Mouse (Mus musculus): ENCODE data around the gene Gm20388. TPM values are rescaled to one million over a fixed set of nuclear protein-coding genes. Genes with fewer than 3 reads are reported as not detected.
A peak's percentile ranks its signal among the peaks of the same experiment; 100 is the strongest.

Gm20388 gene
- polyA plus RNA-seq, 1 experiment = 18.7 TPM

DNA sequence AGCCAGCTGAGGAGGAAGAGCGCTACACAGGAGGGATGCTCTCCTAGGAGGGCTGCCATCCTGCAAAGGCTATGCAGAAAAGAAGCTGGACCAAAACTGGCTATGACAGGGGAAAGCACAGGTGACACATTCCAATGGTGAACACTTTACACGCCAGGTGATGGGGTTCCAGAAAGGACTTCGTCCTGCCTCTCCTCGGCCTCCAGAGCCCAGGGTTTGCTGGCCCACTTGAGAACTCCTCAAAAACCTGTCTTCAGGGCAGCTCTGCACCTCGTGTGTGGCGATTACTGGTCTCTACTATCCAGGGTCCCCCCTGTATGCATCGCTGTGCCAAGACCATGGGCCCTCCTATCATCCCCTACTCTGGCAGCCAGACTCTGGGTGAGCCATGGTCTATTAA is 777.9 kb downstream of the Gm20388 start:
- DNase-seq = no peak
- Histone ChIP-seq H3K4me1 (ENCODE audit: control insufficient read depth, insufficient read depth, low read length) (no peaks in the 10 kb centered on the region), H3K4me3 (replicated peaks; ENCODE audit: insufficient read depth, low read depth, low read length) (no peak overlapping the region), H3K27me3 (ENCODE audit: control insufficient read depth, insufficient read depth, low read length) (no peaks in the 10 kb centered on the region), H3K27ac (ENCODE audit: insufficient read depth, low read length) (no peak overlapping the region)
- TF ChIP-seq POLR2A (IDR thresholded peaks at IDR 0.05; ENCODE audit: borderline replicate concordance, insufficient read depth, low read length) = no peak
- TF ChIP-seq CTCF (IDR thresholded peaks at IDR 0.05; ENCODE audit: borderline replicate concordance, insufficient read depth, low read depth, low read length) = no peak
- WGBS = 80% methylated on average over 7 of the region's 7 CpGs

DNA sequence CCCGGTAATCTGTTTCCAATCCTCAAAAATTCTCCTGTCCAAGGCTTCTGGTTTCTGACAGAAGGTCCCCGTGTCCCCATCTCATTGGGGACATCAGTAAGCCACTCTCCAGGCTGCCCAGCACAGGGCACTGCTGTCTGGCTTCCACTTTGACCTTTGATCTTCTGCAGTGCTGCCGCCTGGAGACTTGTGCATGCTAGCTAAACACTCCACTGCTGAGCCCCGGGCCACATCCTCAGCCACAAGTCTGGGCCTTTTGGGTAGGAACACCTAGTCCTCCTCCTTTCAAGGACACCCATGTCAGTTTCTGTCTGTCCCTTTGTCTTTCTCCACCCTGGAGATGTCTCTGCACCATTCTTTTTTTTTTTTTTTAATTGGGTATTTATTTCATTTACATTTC is 782.3 kb downstream of the Gm20388 start:
- no peak for DNase-seq
- Histone ChIP-seq H3K27me3 (ENCODE audit: control insufficient read depth, insufficient read depth, low read length) (no peaks in the 10 kb centered on the region), H3K4me1 (ENCODE audit: control insufficient read depth, insufficient read depth, low read length) (no peaks in the 10 kb centered on the region), H3K4me3 (replicated peaks; ENCODE audit: insufficient read depth, low read depth, low read length) (no peak overlapping the region), H3K27ac (ENCODE audit: insufficient read depth, low read length) (no peak overlapping the region)
- 85% methylated on average over 4 of the region's 4 CpGs for WGBS
- no peak for TF ChIP-seq CTCF (IDR thresholded peaks at IDR 0.05; ENCODE audit: borderline replicate concordance, insufficient read depth, low read depth, low read length)
- TF ChIP-seq POLR2A (IDR thresholded peaks at IDR 0.05; ENCODE audit: borderline replicate concordance, insufficient read depth, low read length) = no peak

DNA sequence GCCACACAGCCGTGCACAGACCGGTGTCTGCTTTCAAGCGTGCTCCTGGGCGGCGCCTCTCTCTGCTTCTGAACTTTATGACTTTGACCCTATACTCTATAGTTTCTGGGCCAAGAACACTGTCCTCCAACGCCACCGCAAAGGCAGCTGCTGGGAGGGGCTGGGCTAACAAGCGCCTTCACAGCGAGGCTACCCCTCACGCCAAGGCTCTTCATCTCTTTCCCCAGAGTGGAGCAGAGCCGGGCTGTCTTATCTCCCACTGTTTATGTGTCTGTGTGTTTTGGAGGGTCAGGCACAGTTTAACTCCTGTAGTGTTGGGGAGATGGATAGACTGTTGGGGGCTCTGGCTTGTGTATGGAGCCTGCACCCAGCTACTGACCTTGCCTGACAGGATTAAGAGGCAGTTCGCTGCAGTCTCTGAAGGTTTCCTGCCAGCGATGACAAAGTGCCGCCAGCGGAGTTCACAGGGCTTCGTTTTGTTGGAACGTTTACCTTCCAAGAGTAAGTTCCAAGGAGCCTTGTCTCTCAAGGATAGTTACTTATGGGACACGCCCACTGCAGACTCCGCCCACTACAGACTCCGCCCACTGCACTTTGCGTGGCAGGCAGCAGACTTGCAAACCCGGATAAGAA is 783.3 kb downstream of the Gm20388 start:
- no peak for TF ChIP-seq POLR2A (IDR thresholded peaks at IDR 0.05; ENCODE audit: borderline replicate concordance, insufficient read depth, low read length)
- no peak for TF ChIP-seq CTCF (IDR thresholded peaks at IDR 0.05; ENCODE audit: borderline replicate concordance, insufficient read depth, low read depth, low read length)
- DNase-seq = no peak
- H3K4me3 ChIP-seq (replicated peaks; ENCODE audit: insufficient read depth, low read depth, low read length) = no peak overlapping the region
- no peaks in the 10 kb centered on the region for H3K4me1 ChIP-seq (ENCODE audit: control insufficient read depth, insufficient read depth, low read length)
- no peaks in the 10 kb centered on the region for H3K27me3 ChIP-seq (ENCODE audit: control insufficient read depth, insufficient read depth, low read length)
- WGBS = 43% methylated on average over 22 of the region's 22 CpGs
- no peak overlapping the region for H3K27ac ChIP-seq (ENCODE audit: insufficient read depth, low read length)

DNA sequence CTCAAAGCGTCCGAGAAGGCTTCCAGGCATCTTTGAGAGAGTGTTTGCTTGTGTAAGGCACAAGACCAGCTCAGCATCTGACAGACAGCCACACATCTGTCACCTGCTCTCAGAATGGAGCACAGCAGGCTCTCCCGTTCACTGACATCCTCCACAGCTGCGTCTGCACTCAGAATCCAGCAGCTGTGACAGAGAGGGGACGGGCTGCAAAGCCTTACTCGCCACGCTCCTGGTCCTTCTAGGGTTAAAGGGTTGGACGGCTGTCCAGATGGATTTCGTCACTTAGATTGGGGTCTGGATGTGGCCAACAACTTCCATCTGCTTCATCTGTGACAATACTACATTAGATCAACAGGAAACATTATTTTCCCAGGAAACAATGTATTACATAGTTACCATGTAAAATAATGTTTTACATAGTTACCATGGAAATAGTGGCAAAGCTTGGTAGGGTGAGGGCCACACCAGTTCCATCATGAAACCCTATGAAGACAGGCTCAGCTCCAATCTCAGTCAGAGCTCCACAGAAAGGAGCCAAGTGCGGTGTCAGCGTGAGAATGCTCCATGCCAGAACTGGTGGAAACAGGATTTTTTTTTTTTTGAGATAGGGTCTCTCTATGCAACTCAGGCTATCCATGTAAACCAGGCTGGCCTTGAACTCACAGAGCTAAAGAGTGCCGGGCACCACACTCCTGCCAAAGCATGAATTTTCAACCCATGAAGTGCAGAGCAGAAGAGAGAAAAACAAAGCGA is 785.9 kb downstream of the Gm20388 start:
- no peak overlapping the region for H3K4me3 ChIP-seq (replicated peaks; ENCODE audit: insufficient read depth, low read depth, low read length)
- H3K27ac ChIP-seq (ENCODE audit: insufficient read depth, low read length) = no peak overlapping the region
- TF ChIP-seq CTCF (IDR thresholded peaks at IDR 0.05; ENCODE audit: borderline replicate concordance, insufficient read depth, low read depth, low read length) (no peak), POLR2A (IDR thresholded peaks at IDR 0.05; ENCODE audit: borderline replicate concordance, insufficient read depth, low read length) (no peak)
- WGBS = 32% methylated on average over 13 of the region's 13 CpGs
- no peak for DNase-seq
- H3K27me3 ChIP-seq (ENCODE audit: control insufficient read depth, insufficient read depth, low read length) = no peaks in the 10 kb centered on the region
- H3K4me1 ChIP-seq (ENCODE audit: control insufficient read depth, insufficient read depth, low read length) = no peaks in the 10 kb centered on the region

DNA sequence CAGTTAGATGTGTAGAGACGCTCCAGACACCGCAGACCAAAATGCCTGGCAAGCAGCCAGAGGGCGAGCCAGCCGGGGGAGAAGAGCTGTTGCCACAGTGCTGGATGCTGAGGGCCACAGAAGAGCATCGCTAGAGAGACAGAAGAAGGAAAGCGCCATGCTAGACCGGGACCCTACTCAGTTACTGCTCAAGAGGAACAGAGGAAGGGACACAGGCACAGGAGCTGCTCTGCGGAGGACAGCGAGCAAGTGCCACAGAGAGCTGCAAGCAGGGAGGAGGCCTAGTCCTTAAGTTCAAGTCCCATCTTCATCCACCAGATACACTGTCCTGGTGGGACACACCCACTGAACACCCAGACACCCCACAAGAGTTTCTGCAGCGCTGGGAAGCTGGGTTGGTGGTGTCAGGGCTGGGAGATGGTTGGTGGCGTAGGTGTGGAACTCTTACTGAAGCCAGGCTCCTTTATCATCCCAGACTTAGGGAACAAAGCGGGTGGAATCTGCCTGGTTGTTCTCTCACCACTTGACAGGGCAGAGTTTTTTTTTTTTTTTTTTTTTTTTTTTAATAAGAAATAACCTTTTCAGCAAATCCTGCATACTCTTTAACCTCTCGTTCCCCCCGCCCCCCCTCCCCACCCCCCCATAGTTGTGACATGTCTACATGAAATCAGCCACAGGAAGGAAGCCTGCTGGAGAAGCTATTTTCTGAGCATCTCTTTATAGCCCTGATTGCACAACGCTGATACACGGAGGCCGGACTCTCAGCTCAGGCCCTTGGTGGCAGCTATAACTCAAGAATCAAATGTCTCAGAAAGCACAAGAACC is 786.7 kb downstream of the Gm20388 start:
- Histone ChIP-seq H3K27me3 (ENCODE audit: control insufficient read depth, insufficient read depth, low read length) (no peaks in the 10 kb centered on the region), H3K4me3 (replicated peaks; ENCODE audit: insufficient read depth, low read depth, low read length) (no peak overlapping the region), H3K4me1 (ENCODE audit: control insufficient read depth, insufficient read depth, low read length) (no peaks in the 10 kb centered on the region; the same call in 1 of the 2 replicates), H3K27ac (ENCODE audit: insufficient read depth, low read length) (no peak overlapping the region)
- DNase-seq = peak in 1 of 2 experiments; percentile 22
- 54% methylated on average over 17 of the region's 17 CpGs for WGBS
- TF ChIP-seq CTCF (IDR thresholded peaks at IDR 0.05; ENCODE audit: borderline replicate concordance, insufficient read depth, low read depth, low read length) = no peak
- no peak for TF ChIP-seq POLR2A (IDR thresholded peaks at IDR 0.05; ENCODE audit: borderline replicate concordance, insufficient read depth, low read length)

DNA sequence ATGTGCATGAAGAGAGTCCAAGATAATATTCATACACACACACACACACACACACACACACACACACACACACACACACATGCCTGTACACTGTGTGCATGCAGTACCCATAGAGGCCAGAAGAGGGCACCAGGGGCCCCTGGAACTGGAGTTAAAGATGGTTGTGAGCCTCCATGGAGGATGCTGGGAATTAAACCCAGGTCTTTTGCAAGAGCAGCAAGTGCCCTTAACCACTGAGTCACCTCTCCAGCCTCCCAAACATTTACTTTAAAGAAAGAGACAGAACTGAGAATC is 787.3 kb downstream of the Gm20388 start:
- no peaks in the 10 kb centered on the region for H3K27me3 ChIP-seq (ENCODE audit: control insufficient read depth, insufficient read depth, low read length)
- DNase-seq = no peak
- no peaks in the 10 kb centered on the region; the same call in 1 of the 2 replicates for H3K4me1 ChIP-seq (ENCODE audit: control insufficient read depth, insufficient read depth, low read length)
- H3K27ac ChIP-seq (ENCODE audit: insufficient read depth, low read length) = no peak overlapping the region
- TF ChIP-seq CTCF (IDR thresholded peaks at IDR 0.05; ENCODE audit: borderline replicate concordance, insufficient read depth, low read depth, low read length) (no peak), POLR2A (IDR thresholded peaks at IDR 0.05; ENCODE audit: borderline replicate concordance, insufficient read depth, low read length) (no peak)
- H3K4me3 ChIP-seq (replicated peaks; ENCODE audit: insufficient read depth, low read depth, low read length) = no peak overlapping the region

DNA sequence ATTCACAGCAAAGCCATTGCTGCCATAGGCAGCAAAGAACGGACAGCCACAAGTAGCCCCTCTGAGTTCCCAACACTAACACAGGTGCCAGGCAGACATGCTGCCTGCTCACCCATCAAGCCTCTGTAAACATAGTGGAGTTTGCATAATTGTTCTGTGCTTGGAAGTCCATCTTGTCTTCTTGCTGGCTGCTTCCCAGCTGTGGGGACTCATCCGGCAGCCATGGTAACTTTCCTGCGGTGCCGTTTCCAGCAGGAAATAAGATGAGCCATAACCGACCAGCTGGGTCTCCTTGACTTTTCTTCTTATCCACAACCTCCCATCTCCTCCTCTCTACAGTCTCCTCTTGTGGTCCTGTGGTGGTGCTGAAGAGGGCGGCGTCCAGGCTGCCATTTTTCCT is 787.8 kb downstream of the Gm20388 start:
- WGBS = 40% methylated on average over 7 of the region's 7 CpGs
- no peaks in the 10 kb centered on the region; the same call in 1 of the 2 replicates for H3K4me1 ChIP-seq (ENCODE audit: control insufficient read depth, insufficient read depth, low read length)
- DNase-seq = no peak
- TF ChIP-seq CTCF (IDR thresholded peaks at IDR 0.05; ENCODE audit: borderline replicate concordance, insufficient read depth, low read depth, low read length) (no peak), POLR2A (IDR thresholded peaks at IDR 0.05; ENCODE audit: borderline replicate concordance, insufficient read depth, low read length) (no peak)
- H3K27me3 ChIP-seq (ENCODE audit: control insufficient read depth, insufficient read depth, low read length) = no peaks in the 10 kb centered on the region
- H3K27ac ChIP-seq (ENCODE audit: insufficient read depth, low read length) = no peak overlapping the region
- no peak overlapping the region for H3K4me3 ChIP-seq (replicated peaks; ENCODE audit: insufficient read depth, low read depth, low read length)
